Mouse (Mus musculus): ENCODE data around the gene St3gal4. TPM values are rescaled to one million over a fixed set of nuclear protein-coding genes. Genes with fewer than 3 reads are reported as not detected.

The St3gal4 gene
- total and polyA plus RNA-seq, 2 experiments = 26.5 to 74.6 TPM

DNA sequence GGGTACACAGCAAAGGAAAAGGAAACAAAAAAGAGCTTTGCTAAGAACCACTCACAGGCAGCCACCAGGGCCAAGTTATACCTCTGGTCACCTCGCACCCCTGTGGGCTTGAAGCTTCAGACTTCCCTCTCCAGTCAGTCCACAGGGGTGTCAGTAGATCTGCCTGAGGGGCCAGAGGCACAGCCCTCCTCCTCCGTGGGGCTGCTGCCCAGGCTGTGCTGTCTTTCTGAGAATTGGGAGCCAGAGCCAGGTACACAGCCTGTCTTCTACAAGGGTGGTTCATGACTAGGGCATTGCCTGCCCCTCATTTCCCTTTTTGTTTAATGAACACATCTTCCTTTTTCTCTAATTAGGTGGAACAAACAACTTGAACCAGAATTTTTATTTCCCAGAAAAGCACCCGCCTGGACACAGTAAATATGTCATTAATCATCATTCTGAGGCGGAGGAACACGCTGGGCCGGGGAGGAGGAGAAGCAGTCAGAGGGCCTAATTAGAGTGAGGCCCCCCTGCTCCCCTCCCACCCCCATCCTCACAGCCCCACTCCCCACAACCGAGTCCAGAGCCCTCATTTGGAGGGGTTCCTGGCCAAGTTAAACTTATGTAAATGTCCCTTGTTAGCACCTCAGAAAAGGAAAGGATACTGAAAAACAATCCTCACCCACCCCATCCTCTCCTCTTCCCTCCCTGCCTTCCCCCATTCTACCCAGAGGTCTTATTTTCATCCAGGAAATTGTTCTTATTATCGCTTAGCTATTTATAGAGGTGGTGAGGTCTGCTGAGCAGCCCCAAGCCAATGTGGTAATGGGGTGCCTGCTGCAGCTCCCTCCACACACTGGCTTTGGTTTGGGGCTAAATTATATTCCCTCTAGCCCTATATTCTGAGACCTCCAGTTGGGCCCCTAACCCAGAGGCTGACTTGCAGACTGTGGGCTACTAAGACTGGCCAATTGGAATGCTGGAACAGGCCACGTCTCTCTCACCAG is 120.9 kb downstream of the St3gal4 start:
- H3K27me3 ChIP-seq (ENCODE audit: control insufficient read depth, insufficient read depth, low read length) = no peaks in the 10 kb centered on the region
- WGBS = 62% methylated on average over 9 of the region's 9 CpGs

More for the DNA sequence above, 120.9 kb downstream of the St3gal4 start:
- no peak overlapping the region for H3K9ac ChIP-seq (ENCODE audit: low read depth, low read length)
- H3K4me3 ChIP-seq (ENCODE audit: insufficient read depth, low read depth, low read length) = no peak overlapping the region
- no peak overlapping the region for H3K27ac ChIP-seq (replicated peaks; ENCODE audit: insufficient read depth, low read depth, low read length)
- H3K36me3 ChIP-seq (ENCODE audit: control insufficient read depth, insufficient read depth, low read length) = no peaks in the 10 kb centered on the region
- no peaks in the 10 kb centered on the region for H3K79me2 ChIP-seq (ENCODE audit: control insufficient read depth, insufficient read depth, low read length)
- no peaks in the 10 kb centered on the region for H3K4me1 ChIP-seq (ENCODE audit: control insufficient read depth, insufficient read depth, low read length)
- no peak for DNase-seq (ENCODE audit: extremely low read depth, low read depth, low spot score)
- TF ChIP-seq POLR2A (IDR thresholded peaks at IDR 0.05; ENCODE audit: extremely low read depth, insufficient read depth, low read length) = no peak
- no peak for TF ChIP-seq CTCF (IDR thresholded peaks at IDR 0.05; ENCODE audit: low read depth, low read length)

Other genes starting within 250 kb of the St3gal4 start
- gene Dcps, start 56.8 kb upstream of the St3gal4 start, total RNA-seq (2014; rRNA removed) = 21.0 and 21.2 TPM in 2 replicates
- gene Dcps, start 56.8 kb upstream of the St3gal4 start, polyA plus RNA-seq (2012; rRNA removed) = 24.0 and 27.4 TPM in 2 replicates
- 55.2 and 75.4 TPM in 2 replicates for gene Srpr, start 80.9 kb upstream of the St3gal4 start, total RNA-seq (2014; rRNA removed)
- 88.5 and 91.0 TPM in 2 replicates for gene Srpr, start 80.9 kb upstream of the St3gal4 start, polyA plus RNA-seq (2012; rRNA removed)
- gene Tirap, start 81.0 kb upstream of the St3gal4 start, total RNA-seq (2014; rRNA removed) = 12.3 and 13.3 TPM in 2 replicates
- gene Tirap, start 81.0 kb upstream of the St3gal4 start, polyA plus RNA-seq (2012; rRNA removed) = 23.6 and 24.2 TPM in 2 replicates
- gene Foxred1, start 91.8 kb upstream of the St3gal4 start, total RNA-seq (2014; rRNA removed) = 27.6 and 31.8 TPM in 2 replicates
- 21.6 and 28.9 TPM in 2 replicates for gene Foxred1, start 91.8 kb upstream of the St3gal4 start, polyA plus RNA-seq (2012; rRNA removed)
- 3.0 and 4.0 TPM in 2 replicates for gene Fam118b, start 148.5 kb upstream of the St3gal4 start, total RNA-seq (2014; rRNA removed)
- 3.8 and 5.8 TPM in 2 replicates for gene Fam118b, start 148.5 kb upstream of the St3gal4 start, polyA plus RNA-seq (2012; rRNA removed)
- gene Rpusd4, start 148.6 kb upstream of the St3gal4 start, total RNA-seq (2014; rRNA removed) = 6.5 and 8.2 TPM in 2 replicates
- gene Rpusd4, start 148.6 kb upstream of the St3gal4 start, polyA plus RNA-seq (2012; rRNA removed) = 4.2 and 4.3 TPM in 2 replicates

Data from liver, adult 2 months (tissue).